Comparison of ENCODE assay signal across 25 mouse cellular contexts in genomic region chr15:3602098-3602486, GRCm38 (mm10).
"Had no signal": no experiment of that assay in that cellular context is flagged by ENCODE, and none has a peak within 500 bp of the region (broad histone marks: within the 10 kb centered on the region; RNA-seq: fewer than 3 reads in every experiment).

No protein-coding gene starts in this region.

- ATAC-seq: forebrain, embryonic 16.5 days; hindbrain, embryonic 16.5 days; inflammation-experienced regulatory T-cells, adult 6 months had no signal

- H3K4me1 ChIP-seq: heart, embryonic 10.5 days; heart, embryonic 13.5 days; heart, embryonic 15.5 days; hindbrain, embryonic 12.5 days; limb, embryonic 10.5 days; limb, embryonic 12.5 days had no signal

- H3K27ac ChIP-seq: gastrocnemius, adult 2 months; heart, embryonic 10.5 days; heart, embryonic 13.5 days; heart, embryonic 15.5 days; hindbrain, embryonic 12.5 days; hindbrain, embryonic 14.5 days; layer of hippocampus, adult 2 months; left cerebral cortex, adult 2 months; limb, embryonic 10.5 days; limb, embryonic 12.5 days; liver, embryonic 14.5 days had no signal

- H3K36me3 ChIP-seq: heart, embryonic 10.5 days; heart, embryonic 13.5 days; heart, embryonic 15.5 days; hindbrain, embryonic 12.5 days; limb, embryonic 10.5 days; limb, embryonic 12.5 days had no signal

- DNase-seq: gastrocnemius, adult 2 months; gastrocnemius, postnatal 10 days; gastrocnemius, postnatal 36 days; heart, adult 18-20 months; heart, postnatal 14 days; heart, postnatal 36 days; kidney, adult 18-20 months; kidney, adult 8-10 months; kidney, postnatal 10 days; kidney, postnatal 25 days; kidney, postnatal 4 days; liver had no signal

- H3K9me3 ChIP-seq: heart, embryonic 10.5 days; heart, embryonic 13.5 days; heart, embryonic 15.5 days; hindbrain, embryonic 12.5 days; limb, embryonic 10.5 days; limb, embryonic 12.5 days had no signal

- H3K9ac ChIP-seq: heart, embryonic 13.5 days; heart, embryonic 15.5 days; hindbrain, embryonic 12.5 days; hindbrain, embryonic 14.5 days; limb, embryonic 12.5 days; liver, embryonic 14.5 days had no signal

- H3K4me2 ChIP-seq: heart, embryonic 13.5 days; heart, embryonic 15.5 days; hindbrain, embryonic 12.5 days; hindbrain, embryonic 14.5 days; limb, embryonic 12.5 days had no signal

- H3K4me3 ChIP-seq: gastrocnemius, adult 2 months; heart, embryonic 10.5 days; heart, embryonic 13.5 days; heart, embryonic 15.5 days; hindbrain, embryonic 12.5 days; layer of hippocampus, adult 2 months; left cerebral cortex, adult 2 months; limb, embryonic 10.5 days; limb, embryonic 12.5 days had no signal

- H3K27me3 ChIP-seq: heart, embryonic 13.5 days; heart, embryonic 15.5 days; hindbrain, embryonic 12.5 days; limb, embryonic 12.5 days had no signal
